Mouse (Mus musculus) heart, postnatal 36 days (tissue): ENCODE measurements around the gene Frmd4a. TPM values are rescaled to one million over a fixed set of nuclear protein-coding genes. Genes with fewer than 3 reads are reported as not detected.
"Not testable (repeated sequence)": the region's sequence is repeated elsewhere in the genome, so short reads cannot be mapped to it uniquely, and the experiment has no call there.

Source experiments
- DNase-seq, 2 experiments: peaks; one replicate each; pipeline ENCODE4 v3.0.0; 2021 to 2022
- intact Hi-C: fragments of 180-260 bp; cut with DNase I; formaldehyde crosslinking; loops from one replicate; pipeline ENCODE4 v1.15.1; 2025
- total RNA-seq, 2 experiments: library from RNA; stranded (reverse); gene quantifications; 2 replicates each; pipeline ENCODE4 v1.2.3; 2021

The Frmd4a gene
- total RNA-seq, 2 experiments from 2014 or later, result 18.0 to 26.1 TPM

DNA sequence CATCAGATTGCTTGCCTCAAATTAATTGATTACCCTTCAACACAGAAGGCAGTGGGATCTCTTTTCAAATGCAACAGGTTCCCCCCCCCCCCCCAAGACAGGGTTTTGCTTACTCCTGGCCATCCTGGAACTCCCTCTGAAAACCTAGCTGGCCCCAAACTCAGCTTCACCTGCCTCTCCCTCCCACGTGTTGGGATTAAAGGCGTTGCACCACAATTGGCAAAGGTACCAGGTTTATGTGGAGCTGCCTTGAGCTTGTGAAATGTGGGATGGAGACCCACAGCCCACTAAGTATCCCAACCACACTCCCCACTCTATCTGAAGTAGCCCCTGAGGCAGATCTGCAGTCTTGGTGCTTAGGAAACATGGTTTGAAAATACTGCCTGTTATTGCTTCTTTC is 565.4 kb downstream of the Frmd4a start:
- no peak for DNase-seq
- intact Hi-C loops, result no loop called here

DNA sequence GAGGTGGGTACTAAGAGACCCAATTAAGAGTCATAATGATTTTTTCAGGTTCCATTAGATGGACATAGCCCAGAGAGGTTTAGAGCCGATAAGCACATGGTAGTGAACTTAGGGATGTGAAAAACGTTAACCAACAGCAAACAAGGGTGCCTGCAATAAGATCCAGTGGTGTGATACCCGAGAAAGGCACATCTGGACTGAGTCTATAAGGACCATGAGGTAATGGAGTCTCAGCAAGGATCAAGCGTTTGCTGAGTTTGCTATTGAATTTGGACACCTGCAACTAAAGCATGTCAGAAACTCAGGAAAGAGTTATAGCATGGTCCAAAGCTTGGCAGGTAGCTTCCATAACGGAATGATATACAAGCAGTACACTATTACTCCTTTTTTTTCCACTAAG is 566.7 kb downstream of the Frmd4a start:
- intact Hi-C loops, result no loop called here
- no peak for DNase-seq

DNA sequence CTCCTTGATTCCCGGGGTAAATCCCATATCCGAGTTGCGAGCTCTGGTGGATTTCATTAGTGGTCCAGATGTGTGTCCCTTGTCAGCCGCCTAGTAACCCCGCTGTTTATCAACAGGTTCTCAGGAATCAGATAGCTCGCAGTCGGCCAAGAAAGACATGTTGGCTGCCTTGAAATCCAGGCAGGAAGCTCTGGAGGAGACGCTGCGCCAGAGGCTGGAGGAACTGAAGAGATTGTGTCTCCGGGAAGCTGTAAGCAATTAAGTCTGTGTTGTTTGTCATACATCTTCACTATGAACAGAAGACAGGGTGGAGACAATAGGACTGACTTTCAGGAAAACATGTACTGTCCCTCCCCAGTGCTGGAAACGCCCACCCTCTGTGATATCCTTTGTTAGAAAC is 568.7 kb downstream of the Frmd4a start:
- intact Hi-C loops, result no loop called here
- DNase-seq, result no peak

DNA sequence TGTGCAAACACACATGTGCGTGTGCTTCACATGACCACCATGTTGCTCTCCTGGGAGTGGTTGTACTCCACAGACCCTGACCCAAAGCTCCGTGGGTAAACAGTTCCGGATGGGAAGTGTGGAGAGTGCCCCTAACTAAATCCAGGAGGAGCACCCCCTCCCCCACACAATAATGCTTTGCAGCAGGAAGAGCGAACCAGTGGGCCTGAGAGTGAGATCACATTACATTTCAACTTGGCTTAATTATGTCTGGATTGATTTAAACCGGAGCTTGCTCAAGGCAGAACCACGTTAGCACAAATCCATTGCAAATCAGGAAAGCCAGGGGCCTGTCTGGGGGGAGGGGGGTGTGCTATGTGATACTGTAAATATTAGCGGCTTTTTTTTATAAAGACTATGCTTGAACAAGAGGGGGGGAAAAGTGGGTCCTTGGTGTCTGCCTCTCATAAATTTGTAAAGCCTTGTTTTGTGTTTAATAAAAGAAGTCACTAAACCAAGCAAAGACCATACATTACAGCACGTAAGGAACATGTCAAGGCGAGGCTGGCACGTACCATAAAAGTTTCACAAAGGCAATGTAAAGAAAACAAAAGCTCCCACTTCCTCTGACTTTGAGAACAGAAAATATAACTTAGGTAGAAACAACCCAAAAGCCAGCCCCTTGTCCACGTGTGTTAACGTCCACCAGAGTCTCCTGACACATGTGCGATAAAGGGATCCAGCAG is 570.3 kb downstream of the Frmd4a start:
- DNase-seq, result no peak
- intact Hi-C loops, result no loop called here

DNA sequence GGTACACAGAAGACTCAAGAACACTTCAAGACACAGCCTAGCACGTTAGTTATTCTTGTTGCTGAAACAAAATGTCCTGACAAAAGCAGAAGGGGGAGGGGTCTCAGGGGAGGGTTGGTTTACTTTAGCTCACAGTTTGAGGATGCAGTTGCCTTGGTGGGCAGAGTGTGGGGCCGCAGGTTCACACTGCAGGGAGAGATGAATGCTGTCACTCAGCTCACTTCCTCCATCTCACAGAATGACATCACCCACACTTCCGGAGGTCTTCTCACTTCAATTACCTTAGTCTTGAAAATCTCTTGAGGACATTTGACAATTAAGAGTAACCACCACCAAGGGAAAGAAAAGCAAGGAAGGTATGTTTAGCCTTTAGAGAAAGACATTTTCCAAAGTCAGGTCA is 574.1 kb downstream of the Frmd4a start:
- intact Hi-C loops, result no loop called here

DNA sequence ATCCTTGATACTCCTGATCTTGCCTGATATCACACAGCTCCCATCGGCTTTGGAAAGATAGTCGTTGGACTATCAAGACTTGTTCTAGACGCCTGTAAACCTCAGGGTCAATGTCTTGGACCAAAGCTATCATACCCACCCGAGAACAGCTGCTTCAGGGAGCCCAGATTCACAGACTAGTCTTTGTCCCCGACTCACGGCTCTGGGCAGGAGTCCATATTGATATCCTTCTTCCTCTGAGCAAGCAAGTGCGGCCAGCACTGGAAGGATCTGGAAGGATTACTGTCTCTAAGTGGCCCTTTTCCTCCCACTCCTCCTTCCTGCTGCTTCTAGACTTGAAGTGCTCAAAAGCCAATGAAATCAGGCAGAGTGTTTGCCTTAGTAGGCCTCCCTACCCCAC is 575.1 kb downstream of the Frmd4a start:
- peak in 1 of 2 experiments; percentile 47 for DNase-seq
- intact Hi-C loops, result no loop called here

More for the DNA sequence above, 574.1 kb downstream of the Frmd4a start:
- DNase-seq, result no peak

DNA sequence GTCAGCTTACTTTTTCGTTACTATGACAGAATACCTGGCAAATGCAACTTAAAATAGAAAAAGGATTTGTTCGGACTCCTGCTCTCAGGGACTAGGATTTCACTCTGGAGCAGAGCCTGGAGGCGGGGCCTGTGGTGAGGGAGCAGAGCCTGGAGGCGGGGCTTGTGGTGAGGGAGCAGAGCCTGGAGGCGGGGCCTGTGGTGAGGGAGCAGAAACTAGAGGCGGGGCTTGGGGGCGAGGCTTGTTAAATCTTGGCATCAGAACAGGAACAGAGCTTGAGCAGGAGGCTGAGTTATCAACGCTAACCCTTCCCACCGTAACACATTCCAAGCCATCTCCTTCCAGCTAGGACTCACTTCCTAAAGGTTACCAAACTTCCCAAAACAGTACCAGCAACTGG is 575.9 kb downstream of the Frmd4a start:
- peak; percentile 75 to 79 for DNase-seq
- intact Hi-C loops, result no loop called here

DNA sequence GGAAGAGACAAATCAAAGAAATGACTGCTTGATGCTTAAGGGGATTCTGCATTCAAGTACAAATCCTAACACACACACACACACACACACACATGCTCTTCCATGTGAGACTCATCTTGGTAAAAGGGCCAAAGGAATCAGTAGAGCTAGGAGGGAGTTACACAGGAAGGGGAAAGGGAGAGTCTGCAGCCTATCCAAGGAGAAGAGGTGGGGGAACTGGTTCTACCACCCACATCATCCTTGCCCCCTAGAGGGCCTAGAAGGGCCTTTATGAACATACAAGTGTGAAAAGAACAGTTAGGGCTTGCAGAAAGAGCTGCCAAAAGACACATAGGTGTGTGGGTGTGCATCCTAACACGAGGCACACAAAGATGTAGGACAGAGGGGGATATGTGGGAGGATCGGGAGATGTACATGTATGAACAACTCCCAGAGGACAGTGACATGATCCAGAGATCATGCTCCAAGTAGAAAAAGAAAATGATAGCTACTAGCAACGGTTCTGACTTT is 576.4 kb downstream of the Frmd4a start:
- no peak for DNase-seq
- intact Hi-C loops, result no loop called here

DNA sequence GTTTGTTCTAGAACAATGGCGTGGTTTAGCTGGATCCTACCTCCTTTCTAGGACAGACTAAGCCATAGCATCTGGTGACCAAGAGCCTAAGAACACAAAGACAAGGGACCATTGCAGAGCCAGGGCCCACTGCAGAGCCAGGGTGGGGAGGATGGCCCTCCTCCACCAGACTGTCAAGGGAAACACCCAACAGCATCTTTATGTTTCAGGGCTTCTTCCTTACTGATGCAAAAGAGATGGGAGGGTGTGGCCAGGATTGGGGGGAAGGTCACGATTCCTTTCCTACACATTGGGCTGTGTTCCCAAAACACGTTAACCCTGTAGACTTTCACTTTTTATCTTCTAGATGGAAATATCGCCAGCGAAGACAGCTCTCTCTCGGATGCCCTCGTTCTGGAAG is 579.5 kb downstream of the Frmd4a start:
- DNase-seq, result no peak
- intact Hi-C loops, result no loop called here

DNA sequence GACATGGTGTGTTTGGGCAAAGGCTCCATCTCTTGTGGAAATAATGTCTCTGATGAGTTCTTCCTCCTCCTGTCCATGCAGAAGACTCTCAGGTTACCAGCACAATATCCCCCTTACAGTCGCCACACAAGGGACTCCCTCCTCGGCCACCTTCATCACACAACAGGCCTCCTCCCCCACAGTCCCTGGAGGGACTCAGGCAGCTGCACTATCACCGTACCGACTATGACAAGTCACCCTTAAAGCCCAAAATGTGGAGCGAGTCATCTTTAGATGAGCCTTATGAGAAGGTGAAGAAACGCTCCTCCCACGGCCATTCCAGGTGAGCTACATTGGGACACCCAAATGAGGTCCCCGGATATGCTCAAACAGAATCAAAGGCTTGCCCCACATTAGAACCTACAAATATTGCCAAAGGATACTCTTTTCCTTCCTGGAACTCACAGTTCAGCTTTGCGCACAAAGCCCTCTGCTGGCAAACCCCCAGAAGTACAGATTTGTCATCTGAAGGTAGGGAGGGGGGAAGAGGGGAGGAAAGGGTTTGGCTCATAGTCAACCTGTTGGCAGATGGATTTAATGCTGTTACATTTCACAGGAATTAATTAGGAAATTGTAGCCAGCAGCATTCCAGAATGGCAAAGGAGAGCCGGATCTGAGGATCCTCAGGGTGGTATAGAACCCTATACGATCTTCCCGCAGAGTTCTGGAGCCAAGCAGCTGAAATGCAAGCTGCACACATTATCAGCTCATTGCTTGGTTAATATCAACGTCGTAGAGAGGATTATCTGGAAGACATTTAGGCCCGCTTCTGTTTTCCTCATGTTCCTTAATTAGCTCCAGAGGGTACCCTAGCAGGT is 583.7 kb downstream of the Frmd4a start:
- intact Hi-C loops, result loop anchor here (1.0 to 2.0 kb wide), 2 partner anchors 42 to 102 kb away; no protein-coding TSS in a partner anchor
- peak; percentile 65 to 72 for DNase-seq

DNA sequence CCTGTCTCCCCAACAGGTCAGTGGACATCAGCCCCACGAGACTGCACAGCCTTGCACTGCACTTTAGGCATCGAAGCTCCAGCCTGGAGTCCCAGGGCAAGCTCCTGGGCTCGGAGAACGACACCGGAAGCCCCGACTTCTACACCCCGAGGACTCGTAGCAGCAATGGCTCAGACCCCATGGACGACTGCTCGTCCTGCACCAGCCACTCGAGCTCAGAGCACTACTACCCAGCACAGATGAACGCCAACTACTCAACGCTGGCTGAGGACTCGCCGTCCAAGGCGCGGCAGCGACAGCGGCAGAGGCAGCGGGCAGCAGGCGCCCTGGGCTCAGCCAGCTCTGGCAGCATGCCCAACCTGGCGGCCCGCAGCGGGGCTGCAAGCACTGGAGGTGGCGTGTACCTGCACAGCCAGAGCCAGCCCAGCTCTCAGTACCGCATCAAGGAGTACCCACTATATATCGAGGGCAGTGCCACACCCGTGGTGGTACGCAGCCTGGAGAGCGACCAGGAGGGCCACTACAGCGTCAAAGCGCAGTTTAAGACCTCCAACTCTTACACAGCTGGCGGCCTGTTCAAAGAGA is 585.9 kb downstream of the Frmd4a start:
- DNase-seq, result no peak
- intact Hi-C loops, result no loop called here

DNA sequence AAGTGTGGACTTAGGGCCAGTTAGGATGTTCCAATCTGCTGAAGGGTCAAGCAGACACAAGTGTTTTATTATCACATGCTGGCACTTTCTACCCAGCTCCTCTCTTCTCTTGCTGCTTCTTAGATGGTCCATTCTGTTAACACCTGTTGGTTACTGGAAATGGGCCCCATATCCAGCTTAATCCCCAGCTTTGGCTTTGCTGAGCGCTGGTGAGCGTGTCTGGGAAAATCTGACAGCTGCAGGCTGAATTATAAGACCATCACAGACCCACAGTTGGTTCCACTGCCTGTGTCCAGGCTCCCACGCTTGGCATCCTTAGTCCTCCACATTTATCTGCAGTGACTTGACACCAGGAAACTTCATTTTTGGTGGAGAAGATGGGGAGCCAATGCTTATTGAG is 589.0 kb downstream of the Frmd4a start:
- intact Hi-C loops, result no loop called here
- DNase-seq, result no peak

DNA sequence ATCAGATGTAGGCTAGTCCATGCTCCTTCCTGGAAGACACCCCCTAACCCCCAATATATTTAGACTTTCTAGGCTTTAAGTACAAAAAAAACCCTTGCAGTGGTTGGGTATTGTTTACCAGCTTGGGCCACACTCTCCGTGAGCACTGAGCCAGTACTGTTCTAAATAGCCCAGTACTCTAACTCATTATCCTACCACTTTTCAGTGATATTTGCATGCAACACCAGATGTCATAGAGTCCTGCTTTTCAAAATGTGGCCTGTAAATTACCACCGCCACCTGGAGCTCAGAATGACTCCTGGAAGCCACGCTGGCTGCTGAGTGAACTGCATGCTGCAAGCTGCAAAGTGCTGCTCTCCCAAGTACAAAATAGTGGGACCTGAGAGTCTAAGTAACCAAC is 590.7 kb downstream of the Frmd4a start:
- no peak for DNase-seq
- intact Hi-C loops, result no loop called here

DNA sequence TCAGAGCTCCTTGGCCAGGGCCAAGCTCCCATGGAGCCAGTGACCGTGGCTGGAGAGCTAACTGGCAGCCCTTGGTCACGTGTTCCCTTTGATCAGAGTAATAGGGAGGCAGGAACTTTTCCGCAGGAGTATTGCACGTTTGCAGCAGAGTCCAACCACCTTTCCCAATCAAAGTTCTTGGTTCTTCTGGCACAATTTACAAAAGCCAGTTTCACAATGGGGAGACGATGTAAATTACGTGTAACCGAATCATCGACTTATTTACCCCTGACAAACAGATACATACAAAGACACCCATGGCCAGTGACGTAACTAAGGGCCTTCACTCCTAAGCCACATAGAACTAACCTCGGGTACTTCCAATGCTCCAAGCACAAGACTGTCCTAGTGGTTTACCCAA is 591.9 kb downstream of the Frmd4a start:
- no peak for DNase-seq
- intact Hi-C loops, result no loop called here

DNA sequence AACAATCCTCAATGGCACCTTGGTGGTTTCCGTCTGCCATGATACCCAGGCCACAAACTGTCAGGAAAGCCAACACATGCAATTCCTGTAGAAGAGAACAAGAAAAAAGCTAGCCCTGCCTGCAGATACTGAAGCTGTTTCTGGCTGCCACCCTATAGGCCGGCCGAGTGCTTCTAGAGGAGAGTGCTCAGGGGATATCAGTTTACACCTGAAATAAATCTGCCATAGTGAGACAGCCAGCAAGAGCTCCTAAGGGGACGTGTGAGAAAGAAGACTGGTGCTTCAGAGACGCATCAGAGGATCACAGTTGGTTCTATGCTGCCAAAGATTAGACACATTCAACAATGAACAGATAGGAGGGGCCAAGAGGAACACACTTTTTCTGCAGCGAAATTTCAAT is 593.8 kb downstream of the Frmd4a start:
- intact Hi-C loops, result no loop called here
- DNase-seq, result no peak

DNA sequence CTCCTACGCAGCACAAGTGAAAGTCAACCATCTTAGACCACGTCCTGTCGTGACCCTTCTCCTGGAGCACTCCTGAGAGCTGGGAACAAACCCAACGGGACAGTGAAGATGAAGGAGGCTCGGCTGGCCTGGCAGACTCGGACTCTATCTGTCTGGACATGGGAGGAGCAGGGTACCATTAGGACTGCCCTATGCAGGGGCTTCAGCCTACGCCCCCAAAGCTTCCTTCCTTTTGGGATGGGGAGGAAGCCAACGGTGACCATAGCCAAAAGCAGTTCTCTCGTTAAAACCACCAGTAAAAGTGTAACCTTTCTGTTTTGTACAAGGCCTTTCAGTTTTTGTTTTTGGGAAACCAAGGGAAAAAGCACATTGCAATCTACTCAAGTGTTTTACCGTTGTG is 594.2 kb downstream of the Frmd4a start:
- intact Hi-C loops, result no loop called here
- no peak for DNase-seq

DNA sequence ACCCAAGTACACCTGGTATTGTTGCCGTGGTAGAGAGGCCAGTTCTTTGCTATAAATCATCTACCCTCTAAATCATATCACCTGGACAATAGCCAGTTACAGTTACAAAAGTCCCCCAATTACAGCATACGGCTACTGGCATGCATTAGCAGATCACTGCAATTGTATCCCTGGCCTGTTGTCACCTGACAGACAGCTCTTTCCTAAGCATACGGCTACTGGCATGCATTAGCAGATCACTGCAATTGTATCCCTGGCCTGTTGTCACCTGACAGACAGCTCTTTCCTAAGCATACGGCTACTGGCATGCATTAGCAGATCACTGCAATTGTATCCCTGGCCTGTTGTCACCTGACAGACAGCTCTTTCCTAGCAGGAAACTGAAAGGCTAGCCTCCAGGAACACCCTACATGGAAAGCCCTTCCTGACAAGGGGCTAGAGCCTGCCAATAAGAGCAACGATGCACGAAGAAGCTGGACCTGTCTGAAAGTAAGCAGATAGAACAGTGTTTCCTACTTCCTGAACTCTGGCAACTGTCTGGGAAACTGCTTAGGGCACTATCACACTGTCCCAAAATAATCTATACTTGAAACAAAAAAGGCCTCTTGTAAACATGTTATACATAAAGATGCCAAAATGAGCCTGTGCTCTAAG is 596.9 kb downstream of the Frmd4a start:
- intact Hi-C loops, DNase-seq: not testable (repeated sequence)

DNA sequence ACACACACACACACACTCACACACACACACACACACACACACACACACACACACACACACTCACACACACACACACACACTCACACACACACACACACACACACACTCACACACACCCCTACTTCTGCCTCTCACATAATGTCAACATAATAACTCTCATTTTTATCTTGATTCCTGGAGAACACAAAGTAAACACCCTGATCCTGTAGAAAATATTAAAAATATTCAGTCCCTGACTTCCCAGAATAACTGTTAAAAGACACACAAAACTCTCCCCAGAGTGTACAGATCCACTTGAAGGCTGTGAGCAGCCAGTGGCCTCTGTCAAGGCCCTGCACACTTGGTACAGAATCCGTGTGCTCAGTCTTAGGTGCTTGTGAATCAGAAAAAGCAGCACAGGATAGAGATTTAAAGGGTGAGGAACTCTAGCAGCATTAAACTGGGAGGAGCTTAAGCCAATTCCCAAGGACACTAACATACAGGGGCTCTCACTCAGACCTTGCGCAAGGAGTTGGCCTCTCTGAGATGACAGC is 597.6 kb downstream of the Frmd4a start:
- intact Hi-C loops, result no loop called here
- DNase-seq, result no peak

DNA sequence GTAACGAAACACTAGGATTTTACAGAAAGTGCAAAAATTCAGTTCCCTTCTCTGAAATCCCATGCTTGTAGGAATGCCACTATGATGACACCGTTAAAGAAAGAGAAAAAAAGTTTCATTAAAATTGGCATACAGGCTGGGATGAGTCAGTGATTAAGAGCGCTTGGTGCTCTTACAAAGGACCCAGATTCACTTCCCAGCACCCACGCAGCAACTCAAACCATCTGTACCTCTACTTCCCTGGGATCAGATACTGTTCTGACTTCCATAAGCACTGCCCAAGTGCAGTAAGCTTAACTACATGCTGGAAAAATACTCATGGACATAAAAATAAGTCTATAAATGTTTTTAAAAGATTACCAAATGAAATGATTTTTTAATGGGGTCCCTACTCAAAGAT is 599.5 kb downstream of the Frmd4a start:
- intact Hi-C loops, result no loop called here
- no peak for DNase-seq

DNA sequence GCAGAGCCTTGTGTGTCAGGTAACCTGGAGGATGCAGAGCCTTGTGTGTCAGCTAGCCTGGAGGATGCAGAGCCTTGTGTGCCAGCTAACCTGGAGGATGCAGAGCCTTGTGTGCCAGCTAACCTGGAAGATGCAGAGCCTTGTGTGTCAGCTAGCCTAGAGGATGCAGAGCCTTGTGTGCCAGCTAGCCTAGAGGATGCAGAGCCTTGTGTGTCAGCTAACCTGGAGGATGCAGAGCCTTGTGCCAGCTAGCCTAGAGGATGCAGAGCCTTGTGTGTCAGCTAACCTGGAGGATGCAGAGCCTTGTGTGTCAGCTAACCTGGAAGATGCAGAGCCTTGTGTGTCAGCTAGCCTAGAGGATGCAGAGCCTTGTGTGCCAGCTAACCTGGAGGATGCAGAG is 601.6 kb downstream of the Frmd4a start:
- intact Hi-C loops, DNase-seq: not testable (repeated sequence)
